In the genomic region with DNA sequence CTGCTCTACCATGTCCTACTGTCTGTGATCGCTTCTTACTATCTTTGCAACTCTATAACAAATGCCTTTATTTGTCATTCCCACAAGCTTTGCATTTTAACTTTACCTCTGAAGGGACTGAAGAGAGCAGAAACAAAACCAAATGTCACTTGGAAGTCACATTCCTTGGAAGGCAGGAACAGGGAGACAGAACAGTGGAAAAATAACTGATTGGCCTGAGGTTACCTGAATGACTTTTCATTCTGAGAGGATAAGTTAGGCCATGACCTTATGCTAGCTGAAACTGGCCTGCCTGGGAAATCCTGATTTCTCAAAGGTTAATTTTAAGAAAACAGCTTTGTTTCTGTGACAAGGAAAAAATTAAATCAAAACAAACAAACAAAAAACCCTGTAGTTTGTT, we compare ENCODE assay signal across 16 mouse cellular contexts. TPM values are rescaled to one million over a fixed set of nuclear protein-coding genes. Genes with fewer than 3 reads are reported as not detected.
A peak's percentile ranks its signal among the peaks of the same experiment; 100 is the strongest.
DNase-seq lines count a peak whose midpoint lies in the region; ATAC-seq and TF ChIP-seq lines count a peak whose summit lies in the region.
"Had no signal": no experiment of that assay in that cellular context is flagged by ENCODE, and none has a peak within 500 bp of the region (broad histone marks: within the 10 kb centered on the region; RNA-seq: fewer than 3 reads in every experiment).

No protein-coding gene starts in this region.

- no peak overlapping the region for H3K27ac ChIP-seq in forebrain, embryonic 12.5 days
- H3K27ac ChIP-seq in forebrain, embryonic 16.5 days (ENCODE audit: low read length), result no peak overlapping the region
- H3K27ac ChIP-seq in hindbrain, embryonic 12.5 days, result no peak overlapping the region
- H3K27ac ChIP-seq in hindbrain, embryonic 11.5 days (ENCODE audit: low read depth, low read length), result no peak overlapping the region
- H3K27ac ChIP-seq in left cerebral cortex, adult 2 months, result no peak overlapping the region

- ATAC-seq in forebrain, embryonic 12.5 days (ENCODE audit: low FRiP score), result no peak
- no peak for ATAC-seq in forebrain, embryonic 16.5 days
- ATAC-seq in hindbrain, embryonic 12.5 days (ENCODE audit: low FRiP score), result no peak
- ATAC-seq in hindbrain, embryonic 11.5 days (ENCODE audit: low FRiP score), result no peak

- WGBS in forebrain, embryonic 12.5 days, result 90% methylated on average over 1 of the region's 1 CpGs
- whole genome bisulfite sequencing in forebrain, embryonic 16.5 days, result 100% methylated on average over 1 of the region's 1 CpGs
- 88% methylated on average over 1 of the region's 1 CpGs for WGBS in hindbrain, embryonic 12.5 days
- 100% methylated on average over 1 of the region's 1 CpGs for WGBS in hindbrain, embryonic 11.5 days

- peaks cover 21% of the 10 kb centered on the region; the same call in 1 of the 2 replicates for H3K4me1 ChIP-seq in forebrain, embryonic 12.5 days
- H3K4me1 ChIP-seq in forebrain, embryonic 16.5 days (replicated peaks; ENCODE audit: control insufficient read depth, insufficient read depth, low read length), result peaks cover 9% of the 10 kb centered on the region
- peaks cover 9% of the 10 kb centered on the region; the same call in 1 of the 2 replicates for H3K4me1 ChIP-seq in hindbrain, embryonic 12.5 days
- H3K4me1 ChIP-seq in hindbrain, embryonic 11.5 days (replicated peaks; ENCODE audit: control insufficient read depth, insufficient read depth, low read length), result no peaks in the 10 kb centered on the region; the same call in 1 of the 2 replicates

- intact Hi-C loops in left cerebral cortex, adult 2 months (cut with DNase I), result loop anchor here (1.0 kb wide), 1 partner anchor 17 kb away; no protein-coding TSS in a partner anchor
- intact Hi-C loops in left cerebral cortex, postnatal 25 days (cut with DNase I), result loop anchor here (1.0 kb wide), 1 partner anchor 17 kb away; no protein-coding TSS in a partner anchor

- peak overlapping the region; percentile 74; the same call in 1 of the 2 replicates for H3K4me2 ChIP-seq in forebrain, embryonic 12.5 days
- no peak overlapping the region for H3K4me2 ChIP-seq in forebrain, embryonic 16.5 days (ENCODE audit: low read length)
- peak overlapping the region; percentile 60 for H3K4me2 ChIP-seq in hindbrain, embryonic 12.5 days (replicated peaks)
- no peak overlapping the region for H3K4me2 ChIP-seq in hindbrain, embryonic 11.5 days (replicated peaks; ENCODE audit: low read depth, low read length)

- no peak for TF ChIP-seq CTCF in left cerebral cortex, adult 2 months (IDR thresholded peaks at IDR 0.05)

- no peak overlapping the region for H3K9ac ChIP-seq in forebrain, embryonic 12.5 days
- no peak overlapping the region for H3K9ac ChIP-seq in forebrain, embryonic 16.5 days (replicated peaks; ENCODE audit: low read depth, low read length)
- H3K9ac ChIP-seq in hindbrain, embryonic 12.5 days, result no peak overlapping the region
- no peak overlapping the region for H3K9ac ChIP-seq in hindbrain, embryonic 11.5 days (ENCODE audit: low read depth, low read length)
- H3K9ac ChIP-seq: liver, postnatal 0 days had no signal

- H3K36me3 ChIP-seq in forebrain, embryonic 12.5 days (replicated peaks), result peaks cover 20% of the 10 kb centered on the region
- H3K36me3 ChIP-seq in forebrain, embryonic 16.5 days (ENCODE audit: control insufficient read depth, insufficient read depth), result peaks cover 4% of the 10 kb centered on the region; the same call in 1 of the 2 replicates
- H3K36me3 ChIP-seq in hindbrain, embryonic 12.5 days, result peaks cover 28% of the 10 kb centered on the region
- H3K36me3 ChIP-seq in hindbrain, embryonic 11.5 days (ENCODE audit: control insufficient read depth, insufficient read depth, low read length), result peaks cover 2% of the 10 kb centered on the region; the same call in 1 of the 2 replicates

- no peak overlapping the region for H3K4me3 ChIP-seq in forebrain, embryonic 12.5 days (replicated peaks)
- no peak overlapping the region for H3K4me3 ChIP-seq in forebrain, embryonic 16.5 days (replicated peaks; ENCODE audit: low read length)
- H3K4me3 ChIP-seq in hindbrain, embryonic 12.5 days, result no peak overlapping the region
- H3K4me3 ChIP-seq in hindbrain, embryonic 11.5 days (ENCODE audit: low read depth, low read length), result no peak overlapping the region
- peak overlapping the region; percentile 7; the same call in 1 of the 2 replicates for H3K4me3 ChIP-seq in left cerebral cortex, adult 2 months

- 0 out of 2 replicates have a peak, but pooled peaks cover 3% of the 10 kb centered on the region for H3K27me3 ChIP-seq in forebrain, embryonic 12.5 days
- no peaks in the 10 kb centered on the region for H3K27me3 ChIP-seq in forebrain, embryonic 16.5 days (replicated peaks; ENCODE audit: control insufficient read depth, insufficient read depth, low read length)
- no peaks in the 10 kb centered on the region for H3K27me3 ChIP-seq in hindbrain, embryonic 12.5 days
- no peaks in the 10 kb centered on the region for H3K27me3 ChIP-seq in hindbrain, embryonic 11.5 days (ENCODE audit: control insufficient read depth, insufficient read depth, low read length)

- no peak for DNase-seq in hindbrain, embryonic 11.5 days (ENCODE audit: low spot score)
- DNase-seq in left cerebral cortex, adult 2 months (ENCODE audit: extremely low spot score in 1 of 2, low spot score in 2 of 2), result no peak
- no peak for DNase-seq in left cerebral cortex, postnatal 25 days (ENCODE audit: low spot score in 2 of 2)
- DNase-seq in adipocyte (ENCODE audit: low spot score), result peak; percentile 32
- no peak for DNase-seq in urinary bladder, adult 18-20 months (ENCODE audit: low spot score in 2 of 2)
- DNase-seq: adrenal gland, postnatal 10 days; cerebellum, adult 11-12 months; cerebellum, postnatal 25 days; gastrocnemius, postnatal 25 days; liver; liver, postnatal 0 days; lung, postnatal 14 days had no signal

- H3K9me3 ChIP-seq in forebrain, embryonic 12.5 days, result no peaks in the 10 kb centered on the region
- no peaks in the 10 kb centered on the region for H3K9me3 ChIP-seq in forebrain, embryonic 16.5 days (ENCODE audit: control insufficient read depth, low read length)
- no peaks in the 10 kb centered on the region for H3K9me3 ChIP-seq in hindbrain, embryonic 12.5 days (replicated peaks)
- no peaks in the 10 kb centered on the region for H3K9me3 ChIP-seq in hindbrain, embryonic 11.5 days (ENCODE audit: control insufficient read depth, low read length)
- H3K9me3 ChIP-seq: heart, embryonic 13.5 days had no signal

RNA-seq across cellular contexts. Expression of gene Dusp18, which starts 0.9 kb away (rescaled TPM):
- 28.0 and 29.8 TPM in 2 replicates for polyA plus RNA-seq in forebrain, embryonic 12.5 days (2016; fragmentation: Nextera tagmentation; extraction: Ambion mirVana)
- polyA plus RNA-seq in forebrain, embryonic 16.5 days (2015; fragmentation: Nextera tagmentation; extraction: Ambion mirVana), result 42.4 and 46.0 TPM in 2 replicates
- polyA plus RNA-seq in hindbrain, embryonic 12.5 days (2016; fragmentation: Nextera tagmentation; extraction: Ambion mirVana), result 27.7 and 29.1 TPM in 2 replicates
- polyA plus RNA-seq in hindbrain, embryonic 11.5 days (2014; fragmentation: Nextera tagmentation; extraction: Ambion mirVana), result 21.6 and 28.0 TPM in 2 replicates
- total RNA-seq in left cerebral cortex, adult 2 months (2021), result 10 to 100 TPM; 23.1 to 24.9 TPM
- total RNA-seq in left cerebral cortex, postnatal 25 days (2021), result 10 to 100 TPM; 28.8 to 32.5 TPM

RNA-seq across cellular contexts. Expression of gene 4921536K21Rik, which starts 1.0 kb away (rescaled TPM):
- 0.79 and 0.92 TPM in 2 replicates for polyA plus RNA-seq in forebrain, embryonic 12.5 days (2016; fragmentation: Nextera tagmentation; extraction: Ambion mirVana)
- polyA plus RNA-seq in forebrain, embryonic 16.5 days (2015; fragmentation: Nextera tagmentation; extraction: Ambion mirVana), result 0.54 and 0.63 TPM in 2 replicates
- polyA plus RNA-seq in hindbrain, embryonic 12.5 days (2016; fragmentation: Nextera tagmentation; extraction: Ambion mirVana), result 0.72 and 0.82 TPM in 2 replicates
- 0.27 and 1.2 TPM in 2 replicates for polyA plus RNA-seq in hindbrain, embryonic 11.5 days (2014; fragmentation: Nextera tagmentation; extraction: Ambion mirVana)
- total RNA-seq in left cerebral cortex, adult 2 months (2021), result under 1 TPM; 0.54 to 0.61 TPM
- total RNA-seq in left cerebral cortex, postnatal 25 days (2021), result under 1 TPM; 0.25 to 0.39 TPM
- polyA plus RNA-seq: liver, postnatal 0 days had no signal

RNA-seq across cellular contexts. Expression of gene Slc35e4, which starts 18.5 kb away (rescaled TPM):
- polyA plus RNA-seq in forebrain, embryonic 12.5 days (2016; fragmentation: Nextera tagmentation; extraction: Ambion mirVana), result 5.2 and 6.5 TPM in 2 replicates
- polyA plus RNA-seq in forebrain, embryonic 16.5 days (2015; fragmentation: Nextera tagmentation; extraction: Ambion mirVana), result 11.7 and 14.6 TPM in 2 replicates
- 7.6 and 7.9 TPM in 2 replicates for polyA plus RNA-seq in hindbrain, embryonic 12.5 days (2016; fragmentation: Nextera tagmentation; extraction: Ambion mirVana)
- polyA plus RNA-seq in hindbrain, embryonic 11.5 days (2014; fragmentation: Nextera tagmentation; extraction: Ambion mirVana), result 4.0 and 4.4 TPM in 2 replicates
- 10 to 100 TPM; 19.1 to 20.9 TPM for total RNA-seq in left cerebral cortex, adult 2 months (2021)
- 10 to 100 TPM; 17.9 to 20.5 TPM for total RNA-seq in left cerebral cortex, postnatal 25 days (2021)

RNA-seq across cellular contexts. Expression of gene Osbp2, which starts 32.2 kb away (rescaled TPM):
- 3.4 and 4.0 TPM in 2 replicates for polyA plus RNA-seq in forebrain, embryonic 12.5 days (2016; fragmentation: Nextera tagmentation; extraction: Ambion mirVana)
- 11.8 and 19.5 TPM in 2 replicates for polyA plus RNA-seq in forebrain, embryonic 16.5 days (2015; fragmentation: Nextera tagmentation; extraction: Ambion mirVana)
- 7.0 and 8.8 TPM in 2 replicates for polyA plus RNA-seq in hindbrain, embryonic 12.5 days (2016; fragmentation: Nextera tagmentation; extraction: Ambion mirVana)
- 1.5 and 1.8 TPM in 2 replicates for polyA plus RNA-seq in hindbrain, embryonic 11.5 days (2014; fragmentation: Nextera tagmentation; extraction: Ambion mirVana)
- 100 to 1,000 TPM; 141 to 149 TPM for total RNA-seq in left cerebral cortex, adult 2 months (2021)
- 100 to 1,000 TPM; 133 TPM for total RNA-seq in left cerebral cortex, postnatal 25 days (2021)
- polyA plus RNA-seq: liver, postnatal 0 days had no signal

RNA-seq across cellular contexts. Expression of gene Tcn2, which starts 36.0 kb away (rescaled TPM):
- 17.0 and 19.1 TPM in 2 replicates for polyA plus RNA-seq in forebrain, embryonic 12.5 days (2016; fragmentation: Nextera tagmentation; extraction: Ambion mirVana)
- 14.8 and 17.3 TPM in 2 replicates for polyA plus RNA-seq in forebrain, embryonic 16.5 days (2015; fragmentation: Nextera tagmentation; extraction: Ambion mirVana)
- 34.1 and 35.3 TPM in 2 replicates for polyA plus RNA-seq in hindbrain, embryonic 12.5 days (2016; fragmentation: Nextera tagmentation; extraction: Ambion mirVana)
- 32.8 and 38.8 TPM in 2 replicates for polyA plus RNA-seq in hindbrain, embryonic 11.5 days (2014; fragmentation: Nextera tagmentation; extraction: Ambion mirVana)
- total RNA-seq in left cerebral cortex, adult 2 months (2021), result 10 to 100 TPM; 17.1 to 20.7 TPM
- total RNA-seq in left cerebral cortex, postnatal 25 days (2021), result 10 to 100 TPM; 19.6 to 20.4 TPM

Comparison
In these comparisons a context has a peak if more than half of its experiments do, and no peak if none do; other contexts are left out.
1. H3K4me2 ChIP-seq: peak in forebrain, embryonic 12.5 days (single experiment) and hindbrain, embryonic 12.5 days (single experiment); none in forebrain, embryonic 16.5 days (single experiment) and hindbrain, embryonic 11.5 days (single experiment).